Mouse (Mus musculus): ENCODE measurements around the gene Dnhd1. TPM values are rescaled to one million over a fixed set of nuclear protein-coding genes. Genes with fewer than 3 reads are reported as not detected.

Dnhd1 gene
- polyA plus RNA-seq (2012; rRNA removed): 0.83 and 0.94 TPM in 2 replicates

DNA sequence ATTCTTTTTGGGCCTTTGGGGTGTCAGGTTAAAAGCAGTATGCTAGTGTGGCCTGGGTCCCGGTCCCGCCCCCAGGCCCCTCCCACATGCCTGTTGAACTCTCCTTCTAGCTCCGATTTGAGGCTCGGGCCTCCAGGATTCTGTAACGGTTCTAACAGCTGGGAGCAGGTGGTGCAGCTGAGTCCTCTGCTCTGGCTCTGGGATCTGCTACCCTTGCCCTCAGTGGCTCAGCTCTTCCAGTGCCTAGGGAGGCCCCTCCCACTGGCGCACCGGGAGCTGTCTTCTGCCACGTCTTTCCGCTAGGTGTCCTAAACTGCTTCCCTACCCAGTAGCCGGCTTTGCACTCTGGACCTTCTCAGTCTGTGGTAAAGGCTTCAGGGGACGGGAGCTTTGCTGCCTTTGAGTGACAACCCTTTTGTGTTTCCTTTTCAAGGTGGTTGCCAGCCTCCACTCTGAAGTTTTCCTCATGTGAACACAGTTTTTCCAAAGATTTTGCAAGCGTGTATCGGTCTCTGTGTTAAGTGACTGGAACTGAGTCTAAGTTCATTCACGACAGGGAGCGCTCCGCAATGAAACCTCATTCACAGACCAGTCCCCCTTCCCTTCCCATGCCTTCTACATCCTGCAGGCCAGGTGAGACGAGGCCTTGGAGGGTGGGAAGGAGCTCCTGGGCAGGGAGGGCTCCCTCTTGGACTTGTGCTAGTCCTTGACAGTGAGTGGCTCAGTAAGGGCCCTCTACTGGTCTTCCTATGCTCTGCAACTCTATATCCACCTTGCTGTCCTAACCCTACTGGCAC, at the start of gene Dnhd1:
TSS of gene Dnhd1 (plus strand) at position 189 of the 797 bp plus-strand sequence.

GRCm38 (mm10) chr7:105633127-105633800, 17.4 kb upstream of the Dnhd1 start, which contains the start of gene Trim3:
Gene Trim3 (minus strand): TSS chr7:105633571.

DNA sequence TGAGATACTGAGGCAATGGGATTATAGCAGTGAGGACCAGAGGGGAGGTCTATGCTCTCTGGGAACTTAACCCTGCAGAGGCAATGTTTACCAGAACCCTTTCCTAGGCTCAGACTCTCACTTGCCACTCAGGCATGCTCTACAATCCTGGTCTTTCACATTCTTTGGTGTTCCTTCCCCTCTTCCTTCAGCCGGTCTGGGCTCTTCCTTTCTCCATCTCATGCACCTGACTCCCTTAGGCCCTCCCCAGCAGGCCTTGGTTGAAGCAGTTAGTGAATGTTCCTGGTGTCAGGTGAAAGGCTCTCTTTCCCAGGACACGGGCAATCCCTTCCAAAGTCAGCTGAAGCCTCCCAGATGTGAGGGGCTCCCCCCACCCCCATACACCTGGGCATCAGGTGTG, 10.9 kb upstream of the Dnhd1 start, which contains the start of gene Timm10b:
TSS of gene Timm10b (plus strand) at position 301 of the 400 bp plus-strand sequence.

DNA sequence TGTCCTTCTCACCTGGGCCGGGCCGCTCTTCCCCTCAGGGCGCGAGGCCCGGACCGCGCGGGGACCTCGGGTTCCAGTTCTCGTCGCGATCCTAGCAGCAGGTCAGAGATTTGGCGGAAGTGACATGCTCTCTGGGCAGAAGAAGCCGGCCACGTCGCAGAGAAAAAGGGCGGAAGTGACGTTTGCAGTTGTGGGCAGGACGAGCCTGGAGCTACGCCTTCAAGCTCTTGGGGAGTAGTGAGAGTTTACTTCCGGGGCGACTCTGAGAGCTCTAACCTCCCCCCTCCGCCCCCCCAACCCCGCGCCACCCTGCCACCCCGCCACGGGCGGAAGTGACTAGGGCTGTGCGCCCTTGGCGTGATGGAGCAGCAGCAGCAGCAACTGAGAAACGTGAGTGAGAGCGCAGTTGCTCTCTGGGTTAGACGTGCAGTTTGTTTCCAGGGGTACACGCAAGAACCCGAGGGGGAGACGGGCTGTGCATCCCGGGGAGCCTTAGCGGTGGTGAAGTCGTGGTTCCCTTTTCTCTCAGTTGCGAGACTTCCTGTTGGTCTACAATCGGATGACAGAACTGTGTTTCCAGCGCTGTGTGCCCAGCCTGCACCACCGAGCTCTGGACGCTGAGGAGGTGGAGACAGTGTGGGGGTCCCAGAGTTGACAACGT, 10.3 kb upstream of the Dnhd1 start, which contains the start of the genes Arfip2 and Gm45799:
TSS of gene Arfip2 (minus strand) at position 184 of the 661 bp plus-strand sequence.
TSS of gene Gm45799 (plus strand) at position 320 of the 661 bp plus-strand sequence.

DNA sequence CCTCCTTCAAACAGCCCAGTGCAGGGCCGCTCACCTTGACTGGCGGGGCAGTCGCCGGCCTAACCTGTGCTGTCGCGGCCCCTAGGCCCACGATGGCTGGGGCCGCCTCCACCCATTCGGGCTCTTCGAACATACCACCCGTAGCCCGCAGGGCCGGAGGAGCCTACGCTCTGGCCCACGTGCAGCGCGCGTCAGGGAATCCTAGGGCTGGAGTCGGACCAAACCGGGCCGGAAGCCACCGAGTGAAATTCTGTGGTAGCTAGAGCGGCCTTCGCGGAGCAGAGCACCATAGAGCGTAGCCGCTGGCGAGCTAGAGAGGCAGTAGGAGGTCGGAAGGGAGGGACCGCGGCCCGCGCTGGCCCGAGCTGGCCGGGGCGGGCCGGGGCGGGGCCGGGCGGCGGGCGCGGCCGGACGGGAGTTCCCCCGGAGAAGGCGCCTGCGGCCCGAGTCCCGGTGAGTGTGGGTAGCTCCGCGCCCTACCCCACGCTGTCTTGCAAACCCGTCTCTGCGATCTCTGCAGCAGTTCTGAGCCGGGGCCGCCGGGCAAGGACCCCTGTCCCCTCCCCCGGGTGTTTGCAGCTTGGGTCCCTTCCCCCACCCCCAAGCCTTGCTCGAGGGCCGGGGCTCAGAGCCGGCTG, 85.8 kb downstream of the Dnhd1 start, which contains the start of gene Ilk:
TSS of gene Ilk (plus strand) at position 329 of the 638 bp plus-strand sequence.

DNA sequence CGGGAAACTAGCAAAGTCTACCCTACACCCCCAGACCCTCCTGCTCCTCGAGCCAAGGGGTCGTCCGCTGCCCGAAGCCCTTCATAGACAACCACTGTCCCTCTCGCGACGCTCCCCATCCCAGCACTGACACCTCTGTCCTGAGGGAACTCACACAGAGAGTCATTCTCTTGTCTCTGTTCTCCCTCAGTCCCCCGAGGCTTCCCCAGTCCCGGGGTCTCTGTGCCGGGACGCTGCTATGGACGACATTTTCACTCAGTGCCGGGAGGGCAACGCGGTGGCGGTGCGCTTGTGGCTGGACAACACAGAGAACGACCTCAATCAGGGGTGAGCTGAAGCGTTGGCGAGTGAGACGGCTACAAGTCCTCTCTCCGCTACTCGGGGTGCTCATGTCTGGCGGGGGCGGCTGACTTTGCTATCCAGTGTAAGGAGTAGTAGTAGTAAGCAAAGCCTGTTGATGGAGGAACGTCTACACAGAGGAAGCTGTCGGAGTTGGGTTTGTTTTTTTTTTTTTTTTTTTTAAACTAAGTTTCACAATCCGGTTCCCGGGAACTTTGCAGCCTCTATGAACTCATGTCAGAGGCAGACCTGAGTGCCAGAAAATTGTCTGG, 86.4 kb downstream of the Dnhd1 start, which contains the start of gene Rrp8:
TSS of gene Rrp8 (minus strand) at position 475 of the 611 bp plus-strand sequence.

DNA sequence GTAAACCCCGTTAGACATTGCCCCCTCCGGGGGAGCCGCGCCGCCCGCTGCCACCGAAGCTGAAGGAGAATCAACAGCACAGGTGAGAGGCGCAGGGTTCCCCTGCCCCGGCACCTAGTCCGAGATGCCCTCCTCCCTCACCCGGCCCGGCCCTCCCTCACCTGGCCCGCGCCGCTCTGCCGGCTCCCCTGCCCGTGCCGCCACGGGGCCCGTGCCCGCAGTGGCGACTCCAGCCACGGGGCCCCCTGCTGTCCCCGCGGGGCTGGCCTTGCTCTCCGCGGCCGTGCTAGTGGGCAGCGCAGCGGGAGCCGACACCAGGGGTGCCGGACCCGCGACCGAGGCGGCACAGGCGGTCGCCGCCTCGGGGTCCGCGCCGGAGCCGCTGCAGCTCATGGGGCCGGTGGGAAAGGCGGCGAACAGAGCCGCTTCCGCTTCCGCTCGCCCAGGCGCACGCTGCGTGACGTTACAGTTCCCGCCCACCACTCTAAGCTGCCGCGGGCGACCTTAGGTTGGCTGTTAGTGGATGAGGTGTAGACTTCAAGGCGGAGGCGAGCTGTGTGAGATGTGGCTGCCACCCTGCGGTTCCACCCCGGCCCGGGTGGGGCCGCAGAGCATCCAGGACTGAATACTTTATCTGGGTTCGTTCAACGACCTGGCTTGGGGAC, 93.4 kb downstream of the Dnhd1 start, which contains the start of gene Taf10:
TSS of gene Taf10 (minus strand) at position 436 of the 665 bp plus-strand sequence.

GRCm38 (mm10) chr7:105751491-105752433, 101.1 kb downstream of the Dnhd1 start, which contains the start of gene Tpp1:
Gene Tpp1 (minus strand): TSS chr7:105752235.

Other genes starting within 250 kb of the Dnhd1 start
- 0.21 and 0.43 TPM in 2 replicates for gene Cnga4, start 246.3 kb upstream of the Dnhd1 start, polyA plus RNA-seq (2012; rRNA removed)
- gene Cckbr, start 225.1 kb upstream of the Dnhd1 start, polyA plus RNA-seq (2012; rRNA removed): 0.14 TPM in 2 replicates
- gene Cavin3, start 168.5 kb upstream of the Dnhd1 start, polyA plus RNA-seq (2012; rRNA removed): 125 and 141 TPM in 2 replicates
- gene Smpd1, start 96.5 kb upstream of the Dnhd1 start, polyA plus RNA-seq (2012; rRNA removed): 39.8 and 40.7 TPM in 2 replicates
- gene Apbb1, start 69.2 kb upstream of the Dnhd1 start, polyA plus RNA-seq (2012; rRNA removed): 37.5 and 52.7 TPM in 2 replicates
- gene Hpx, start 50.7 kb upstream of the Dnhd1 start, polyA plus RNA-seq (2012; rRNA removed): 0.28 TPM in 2 replicates
- 51.4 and 51.6 TPM in 2 replicates for gene Trim3, start 17.3 kb upstream of the Dnhd1 start, polyA plus RNA-seq (2012; rRNA removed)
- gene Timm10b, start 10.8 kb upstream of the Dnhd1 start, polyA plus RNA-seq (2012; rRNA removed): 110 and 132 TPM in 2 replicates
- 91.2 and 95.5 TPM in 2 replicates for gene Arfip2, start 10.4 kb upstream of the Dnhd1 start, polyA plus RNA-seq (2012; rRNA removed)
- gene Gm45799, start 10.3 kb upstream of the Dnhd1 start, polyA plus RNA-seq (2012; rRNA removed): 277 and 469 TPM in 2 replicates
- 93.8 and 95.7 TPM in 2 replicates for gene Ilk, start 85.8 kb downstream of the Dnhd1 start, polyA plus RNA-seq (2012; rRNA removed)
- gene Rrp8, start 86.6 kb downstream of the Dnhd1 start, polyA plus RNA-seq (2012; rRNA removed): 4.6 and 5.1 TPM in 2 replicates
- 543 and 600 TPM in 2 replicates for gene Taf10, start 93.5 kb downstream of the Dnhd1 start, polyA plus RNA-seq (2012; rRNA removed)
- 95.9 and 96.3 TPM in 2 replicates for gene Tpp1, start 101.4 kb downstream of the Dnhd1 start, polyA plus RNA-seq (2012; rRNA removed)
- gene Dchs1, start 136.8 kb downstream of the Dnhd1 start, polyA plus RNA-seq (2012; rRNA removed): 8.9 and 9.0 TPM in 2 replicates
- 198 and 232 TPM in 2 replicates for gene Mrpl17, start 160.3 kb downstream of the Dnhd1 start, polyA plus RNA-seq (2012; rRNA removed)